Mouse (Mus musculus) forebrain, embryonic 15.5 days (tissue): Measurements from ENCODE around the gene Gm47996. TPM values are rescaled to one million over a fixed set of nuclear protein-coding genes. Genes with fewer than 3 reads are reported as not detected.

Source experiments
- ATAC-seq: fragments of 200-750 bp; cut with Nextera tagmentation; replicated peaks from 2 replicates; pipeline ENCODE4 v1.8.0; 2017; ENCODE audit warnings: mild to moderate bottlenecking, moderate TSS enrichment, moderate library complexity
- H3K27ac ChIP-seq: fragments of 300-500 bp; sonication (generic); replicated peaks from 2 replicates; pipeline ENCODE4 v1.5.1; 2015; ENCODE audit warnings: mild to moderate bottlenecking, inconsistent platforms
- H3K27me3 ChIP-seq: fragments of 300-500 bp; sonication (generic); 2 replicates; pipeline ENCODE4 v1.6.1; 2015; ENCODE audit warnings: inconsistent platforms
- H3K36me3 ChIP-seq: fragments of 300-500 bp; sonication (generic); 2 replicates; pipeline ENCODE4 v1.6.1; 2015; ENCODE audit warnings: mild to moderate bottlenecking, inconsistent platforms
- H3K4me1 ChIP-seq: fragments of 300-500 bp; sonication (generic); 2 replicates; pipeline ENCODE4 v1.6.1; 2015; ENCODE audit warnings: inconsistent platforms
- H3K4me2 ChIP-seq: fragments of 300-500 bp; sonication (generic); replicated peaks from 2 replicates; pipeline ENCODE4 v1.6.1; 2015; ENCODE audit warnings: mild to moderate bottlenecking, inconsistent platforms
- H3K4me3 ChIP-seq: fragments of 300-500 bp; sonication (generic); 2 replicates; pipeline ENCODE4 v1.5.1; 2015; ENCODE audit warnings: mild to moderate bottlenecking, inconsistent platforms
- H3K9ac ChIP-seq: fragments of 300-500 bp; sonication (generic); replicated peaks from 2 replicates; pipeline ENCODE4 v1.6.1; 2015; ENCODE audit warnings: mild to moderate bottlenecking, inconsistent platforms
- H3K9me3 ChIP-seq: fragments of 300-500 bp; sonication (generic); 2 replicates; pipeline ENCODE4 v1.6.1; 2016; ENCODE audit warnings: inconsistent platforms
- WGBS: fragments of 180-500 bp; shearing (Covaris S2); methylation state at CpG from one replicate; pipeline ENCODE4 v1.1.7; 2015; ENCODE audit warnings: mixed read lengths; 5-methylcytosine and 5-hydroxymethylcytosine counted together
- polyA plus RNA-seq: library from polyadenylated mRNA; unstranded; fragments of >200 nt; fragmentation: Nextera tagmentation; extraction: Ambion mirVana; gene quantifications from 2 replicates; pipeline ENCODE4 v1.2.1, GENCODE M21; 2015

Gene Gm47996
- polyA plus RNA-seq, 1 experiment from 2014 or later, result not detected

- no peaks in the 10 kb centered on the region for H3K9me3 ChIP-seq
- H3K4me2 ChIP-seq, result no peak overlapping the region
- no peaks in the 10 kb centered on the region for H3K4me1 ChIP-seq
- ATAC-seq, result no peak
- H3K9ac ChIP-seq, result no peak overlapping the region
- no peak overlapping the region for H3K27ac ChIP-seq
- WGBS, result 70% methylated on average over 2 of the region's 2 CpGs
- no peak overlapping the region for H3K4me3 ChIP-seq
- no peaks in the 10 kb centered on the region for H3K27me3 ChIP-seq
- H3K36me3 ChIP-seq, result no peaks in the 10 kb centered on the region
Measured at GRCm38 (mm10) chr1:151214862-151215261, 4.9 kb downstream of the Gm47996 start.

GRCm38 (mm10) chr1:151215985-151216384, 6.1 kb downstream of the Gm47996 start:
- no peaks in the 10 kb centered on the region for H3K27me3 ChIP-seq
- H3K4me1 ChIP-seq, result no peaks in the 10 kb centered on the region
- H3K4me3 ChIP-seq, result no peak overlapping the region
- 76% methylated on average over 1 of the region's 1 CpGs for WGBS
- no peak overlapping the region for H3K4me2 ChIP-seq
- H3K36me3 ChIP-seq, result no peaks in the 10 kb centered on the region
- no peak overlapping the region for H3K27ac ChIP-seq
- no peak overlapping the region for H3K9ac ChIP-seq
- no peak for ATAC-seq
- H3K9me3 ChIP-seq, result no peaks in the 10 kb centered on the region

- Histone ChIP-seq H3K4me2 (no peak overlapping the region), H3K27me3 (no peaks in the 10 kb centered on the region), H3K27ac (no peak overlapping the region), H3K4me1 (no peaks in the 10 kb centered on the region), H3K9me3 (no peaks in the 10 kb centered on the region), H3K4me3 (no peak overlapping the region), H3K36me3 (no peaks in the 10 kb centered on the region), H3K9ac (no peak overlapping the region)
- no peak for ATAC-seq
- WGBS, result 72% methylated on average over 3 of the region's 3 CpGs
Measured at GRCm38 (mm10) chr1:151216417-151216816, 6.5 kb downstream of the Gm47996 start.

- Histone ChIP-seq H3K9ac (no peak overlapping the region), H3K36me3 (no peaks in the 10 kb centered on the region), H3K9me3 (no peaks in the 10 kb centered on the region), H3K4me2 (no peak overlapping the region), H3K4me1 (no peaks in the 10 kb centered on the region), H3K27me3 (no peaks in the 10 kb centered on the region), H3K4me3 (no peak overlapping the region), H3K27ac (no peak overlapping the region)
- WGBS, result 91% methylated on average over 5 of the region's 5 CpGs
- no peak for ATAC-seq
Measured at GRCm38 (mm10) chr1:151219045-151219444, 9.1 kb downstream of the Gm47996 start.

- H3K9me3 ChIP-seq, result no peaks in the 10 kb centered on the region
- no peaks in the 10 kb centered on the region for H3K4me1 ChIP-seq
- H3K27me3 ChIP-seq, result no peaks in the 10 kb centered on the region
- H3K9ac ChIP-seq, result no peak overlapping the region
- no peak for ATAC-seq
- no peaks in the 10 kb centered on the region for H3K36me3 ChIP-seq
- 72% methylated on average over 7 of the region's 7 CpGs for WGBS
- H3K4me2 ChIP-seq, result no peak overlapping the region
- no peak overlapping the region for H3K27ac ChIP-seq
- H3K4me3 ChIP-seq, result no peak overlapping the region
Measured at GRCm38 (mm10) chr1:151220098-151220497, 10.2 kb downstream of the Gm47996 start.

- Histone ChIP-seq H3K4me3 (no peak overlapping the region), H3K4me2 (no peak overlapping the region), H3K27ac (no peak overlapping the region), H3K9ac (no peak overlapping the region), H3K9me3 (no peaks in the 10 kb centered on the region), H3K27me3 (no peaks in the 10 kb centered on the region), H3K36me3 (no peaks in the 10 kb centered on the region), H3K4me1 (no peaks in the 10 kb centered on the region)
- WGBS, result 87% methylated on average over 10 of the region's 10 CpGs
- ATAC-seq, result no peak
Measured at GRCm38 (mm10) chr1:151222561-151223267, 12.8 kb downstream of the Gm47996 start.

- ATAC-seq, result no peak
- 83% methylated on average over 1 of the region's 1 CpGs for WGBS
- H3K9ac ChIP-seq, result no peak overlapping the region
- no peak overlapping the region for H3K4me3 ChIP-seq
- H3K4me1 ChIP-seq, result no peaks in the 10 kb centered on the region
- H3K27me3 ChIP-seq, result no peaks in the 10 kb centered on the region
- H3K9me3 ChIP-seq, result no peaks in the 10 kb centered on the region
- no peak overlapping the region for H3K4me2 ChIP-seq
- H3K36me3 ChIP-seq, result no peaks in the 10 kb centered on the region
- H3K27ac ChIP-seq, result no peak overlapping the region
Measured at GRCm38 (mm10) chr1:151223377-151223776, 13.4 kb downstream of the Gm47996 start.

GRCm38 (mm10) chr1:151224536-151224935, 14.6 kb downstream of the Gm47996 start:
- Histone ChIP-seq H3K4me2 (no peak overlapping the region), H3K27me3 (no peaks in the 10 kb centered on the region), H3K27ac (no peak overlapping the region), H3K4me1 (no peaks in the 10 kb centered on the region), H3K9me3 (no peaks in the 10 kb centered on the region), H3K36me3 (no peaks in the 10 kb centered on the region), H3K9ac (no peak overlapping the region), H3K4me3 (no peak overlapping the region)
- no peak for ATAC-seq
- WGBS, result 91% methylated on average over 1 of the region's 1 CpGs

GRCm38 (mm10) chr1:151227506-151227905, 17.6 kb downstream of the Gm47996 start:
- no peak overlapping the region for H3K4me3 ChIP-seq
- WGBS, result 88% methylated on average over 8 of the region's 8 CpGs
- H3K36me3 ChIP-seq, result no peaks in the 10 kb centered on the region
- no peaks in the 10 kb centered on the region for H3K4me1 ChIP-seq
- no peak overlapping the region for H3K9ac ChIP-seq
- H3K27me3 ChIP-seq, result no peaks in the 10 kb centered on the region
- no peak overlapping the region for H3K27ac ChIP-seq
- ATAC-seq, result no peak
- no peaks in the 10 kb centered on the region for H3K9me3 ChIP-seq
- no peak overlapping the region for H3K4me2 ChIP-seq

- Histone ChIP-seq H3K36me3 (no peaks in the 10 kb centered on the region), H3K9me3 (no peaks in the 10 kb centered on the region)
- 56% methylated on average over 1 of the region's 1 CpGs for WGBS
Measured at GRCm38 (mm10) chr1:151228320-151228989, 18.5 kb downstream of the Gm47996 start.

GRCm38 (mm10) chr1:151232346-151232745, 22.4 kb downstream of the Gm47996 start:
- Histone ChIP-seq H3K4me1 (no peaks in the 10 kb centered on the region), H3K4me2 (no peak overlapping the region), H3K9me3 (no peaks in the 10 kb centered on the region), H3K27ac (no peak overlapping the region), H3K9ac (no peak overlapping the region), H3K36me3 (no peaks in the 10 kb centered on the region), H3K4me3 (no peak overlapping the region), H3K27me3 (no peaks in the 10 kb centered on the region)
- 78% methylated on average over 3 of the region's 3 CpGs for WGBS
- ATAC-seq, result no peak

More at GRCm38 (mm10) chr1:151228320-151228989, 18.5 kb downstream of the Gm47996 start:
- H3K4me3 ChIP-seq, result no peak overlapping the region
- no peak overlapping the region for H3K4me2 ChIP-seq
- H3K27ac ChIP-seq, result no peak overlapping the region
- ATAC-seq, result no peak
- H3K27me3 ChIP-seq, result no peaks in the 10 kb centered on the region
- no peak overlapping the region for H3K9ac ChIP-seq
- H3K4me1 ChIP-seq, result no peaks in the 10 kb centered on the region

GRCm38 (mm10) chr1:151233756-151234155, 23.8 kb downstream of the Gm47996 start:
- no peak overlapping the region for H3K9ac ChIP-seq
- no peaks in the 10 kb centered on the region for H3K36me3 ChIP-seq
- WGBS, result 94% methylated on average over 3 of the region's 3 CpGs
- no peaks in the 10 kb centered on the region for H3K27me3 ChIP-seq
- no peaks in the 10 kb centered on the region for H3K4me1 ChIP-seq
- no peak for ATAC-seq
- no peak overlapping the region for H3K4me2 ChIP-seq
- H3K9me3 ChIP-seq, result no peaks in the 10 kb centered on the region
- no peak overlapping the region for H3K27ac ChIP-seq
- H3K4me3 ChIP-seq, result no peak overlapping the region
